Mouse (Mus musculus) CH12.LX (cell line): Measurements from ENCODE around the gene Sorcs3. TPM values are rescaled to one million over a fixed set of nuclear protein-coding genes. Genes with fewer than 3 reads are reported as not detected.

ENCODE experiments used
- DNase-seq: peaks from one replicate; pipeline ENCODE4 v3.0.0-alpha.2; 2013; ENCODE audit errors: extremely low read depth
- H3K27ac ChIP-seq: 2 replicates; pipeline ENCODE4 v1.5.1; 2012; ENCODE audit warnings: low read depth, mild to moderate bottlenecking, control low read depth, moderate library complexity; ENCODE audit not compliant: insufficient read depth
- H3K27me3 ChIP-seq: replicated peaks from 2 replicates; pipeline ENCODE3; 2012; ENCODE audit warnings: inconsistent platforms
- H3K36me3 ChIP-seq, 2 experiments: replicated peaks in 1 of 2; 2 replicates each; pipeline versions ENCODE3 to v1.6.1; 2012; ENCODE audit warnings: inconsistent platforms in 1 of 2, low read length in 1 of 2, mild to moderate bottlenecking in 1 of 2, mixed read lengths in 1 of 2, moderate library complexity in 1 of 2; ENCODE audit not compliant: control insufficient read depth in 1 of 2, insufficient read depth in 1 of 2
- H3K4me1 ChIP-seq, 2 experiments: 2 replicates each; pipeline ENCODE4 v1.6.1; 2012; ENCODE audit warnings: inconsistent platforms in 1 of 2, moderate library complexity in 1 of 2; ENCODE audit not compliant: insufficient read depth in 2 of 2, control insufficient read depth in 1 of 2
- H3K4me2 ChIP-seq: 2 replicates; pipeline ENCODE4 v1.6.1; 2012; ENCODE audit warnings: low read depth, mild to moderate bottlenecking, control low read depth; ENCODE audit not compliant: poor library complexity, insufficient read depth, severe bottlenecking
- H3K4me3 ChIP-seq, 3 experiments: fragments of 150-350 bp in 1 of 3; sonication (generic) in 1 of 3; replicated peaks in 1 of 3; 2 replicates each; pipeline versions ENCODE3 to v1.5.1; 2011 to 2012; ENCODE audit warnings: low read depth in 2 of 3, low read length in 2 of 3, mild to moderate bottlenecking in 2 of 3, moderate library complexity in 2 of 3, control low read depth in 1 of 3, improper control_type of control experiment in 1 of 3, inconsistent platforms in 1 of 3, mixed read lengths in 1 of 3; ENCODE audit not compliant: poor library complexity in 1 of 3
- H3K79me2 ChIP-seq: replicated peaks from 2 replicates; pipeline ENCODE4 v1.6.1; 2012; ENCODE audit warnings: mild to moderate bottlenecking, moderate library complexity; ENCODE audit not compliant: control insufficient read depth, poor library complexity, insufficient read depth, severe bottlenecking; ENCODE audit errors: extremely low read depth
- H3K9ac ChIP-seq: 2 replicates; pipeline ENCODE4 v1.6.1; 2012; ENCODE audit warnings: low read depth, mild to moderate bottlenecking, control low read depth, moderate library complexity; ENCODE audit not compliant: insufficient read depth
- H3K9me3 ChIP-seq: replicated peaks from 2 replicates; pipeline ENCODE3; 2012; ENCODE audit warnings: low read length, inconsistent platforms, mixed read lengths
- E2F4 ChIP-seq: IDR thresholded peaks from 2 replicates; pipeline ENCODE4 v1.6.1; 2011; ENCODE audit warnings: low read depth, low read length, improper control_type of control experiment; ENCODE audit not compliant: insufficient replicate concordance
- EP300 ChIP-seq: IDR thresholded peaks from 2 replicates; pipeline ENCODE4 v1.6.1; 2011; ENCODE audit warnings: low read length, improper control_type of control experiment
- ETS1 ChIP-seq: conservative IDR thresholded peaks from 2 replicates; pipeline ENCODE4 v1.6.1; 2012; ENCODE audit warnings: low read depth, mild to moderate bottlenecking, inconsistent platforms, low read length, improper control_type of control experiment, moderate library complexity
- GABPA ChIP-seq: IDR thresholded peaks from 2 replicates; pipeline ENCODE4 v1.6.1; 2012; ENCODE audit warnings: low read depth, low read length, improper control_type of control experiment, inconsistent platforms; ENCODE audit not compliant: insufficient replicate concordance
- HCFC1 ChIP-seq: IDR thresholded peaks from 2 replicates; pipeline ENCODE4 v1.6.1; 2012; ENCODE audit warnings: low read depth, mild to moderate bottlenecking, inconsistent platforms, low read length, improper control_type of control experiment
- MAX ChIP-seq: IDR thresholded peaks from 2 replicates; pipeline ENCODE4 v1.6.1; 2011; ENCODE audit warnings: low read length, improper control_type of control experiment
- MEF2A ChIP-seq: IDR thresholded peaks from 2 replicates; pipeline ENCODE4 v1.6.1; 2014; ENCODE audit warnings: low read depth, mild to moderate bottlenecking, inconsistent platforms, low read length, improper control_type of control experiment, borderline replicate concordance
- MXI1 ChIP-seq: IDR thresholded peaks from 2 replicates; pipeline ENCODE4 v1.6.1; 2011; ENCODE audit warnings: mild to moderate bottlenecking, low read depth, low read length, improper control_type of control experiment
- MYC ChIP-seq: IDR thresholded peaks from 2 replicates; pipeline ENCODE4 v1.6.1; 2011; ENCODE audit warnings: low read depth, mild to moderate bottlenecking, improper control_type of control experiment, low read length
- NRF1 ChIP-seq: IDR thresholded peaks from 2 replicates; pipeline ENCODE4 v1.6.1; 2014; ENCODE audit warnings: low read depth, mild to moderate bottlenecking, inconsistent platforms, low read length, improper control_type of control experiment, moderate library complexity
- PAX5 ChIP-seq: IDR thresholded peaks from 2 replicates; pipeline ENCODE4 v1.6.1; 2012; ENCODE audit warnings: low read length, inconsistent platforms, mixed read lengths
- POLR2A ChIP-seq: IDR thresholded peaks from 2 replicates; pipeline ENCODE4 v1.6.1; 2011; ENCODE audit warnings: low read depth, mild to moderate bottlenecking, improper control_type of control experiment, low read length
- RCOR1 ChIP-seq: conservative IDR thresholded peaks from 2 replicates; pipeline ENCODE4 v1.6.1; 2012; ENCODE audit warnings: low read depth, mild to moderate bottlenecking, inconsistent platforms, low read length, improper control_type of control experiment
- SIN3A ChIP-seq: IDR thresholded peaks from 2 replicates; pipeline ENCODE4 v1.6.1; 2012; ENCODE audit warnings: low read length, improper control_type of control experiment, inconsistent platforms
- SMC3 ChIP-seq: IDR thresholded peaks from 2 replicates; pipeline ENCODE4 v1.6.1; 2011; ENCODE audit warnings: low read depth, low read length, improper control_type of control experiment
- TBP ChIP-seq: conservative IDR thresholded peaks from 2 replicates; pipeline ENCODE4 v1.6.1; 2011; ENCODE audit warnings: low read depth, low read length, improper control_type of control experiment
- UBTF ChIP-seq: IDR thresholded peaks from 2 replicates; pipeline ENCODE4 v1.6.1; 2012; ENCODE audit warnings: low read depth, mild to moderate bottlenecking, inconsistent platforms, low read length, improper control_type of control experiment, moderate library complexity
- ZMIZ1 ChIP-seq: IDR thresholded peaks from 2 replicates; pipeline ENCODE4 v1.6.1; 2012; ENCODE audit warnings: low read depth, mild to moderate bottlenecking, inconsistent platforms, low read length, improper control_type of control experiment
- dilution Hi-C: fragments of 300-500 bp; cut with MboI; formaldehyde crosslinking; loops from 2 replicates; pipeline ENCODE4 v1.14.3; 2020; ENCODE audit warnings: low sequenced_read_pairs; ENCODE audit not compliant: extremely low pct_unique_long_range_greater_than_20kb, extremely low pct_ligation_motif_present
- in situ Hi-C: fragments of 300-500 bp; cut with MboI; formaldehyde crosslinking; loops from 3 replicates; pipeline ENCODE4 v1.14.3; 2019; ENCODE audit warnings: low sequenced_read_pairs, low pct_ligation_motif_present, low pct_unique_long_range_greater_than_20kb, mixed read lengths
- polyA plus RNA-seq: library from polyadenylated mRNA; unstranded; fragments of >175 nt; gene quantifications from 2 replicates; pipeline ENCODE4 v1.2.1, GENCODE M21; 2012; ENCODE audit warnings: low read depth; ENCODE audit not compliant: insufficient read length
- total RNA-seq, 2 experiments: library from RNA; depleted of rRNA; stranded (reverse); fragments of 300-350 nt in 1 of 2; fragments of >200 nt in 1 of 2; gene quantifications; 2 replicates each; pipeline ENCODE4 v1.2.3; 2012 to 2014

The Sorcs3 gene
- total and polyA plus RNA-seq, 3 experiments, result not detected

DNA sequence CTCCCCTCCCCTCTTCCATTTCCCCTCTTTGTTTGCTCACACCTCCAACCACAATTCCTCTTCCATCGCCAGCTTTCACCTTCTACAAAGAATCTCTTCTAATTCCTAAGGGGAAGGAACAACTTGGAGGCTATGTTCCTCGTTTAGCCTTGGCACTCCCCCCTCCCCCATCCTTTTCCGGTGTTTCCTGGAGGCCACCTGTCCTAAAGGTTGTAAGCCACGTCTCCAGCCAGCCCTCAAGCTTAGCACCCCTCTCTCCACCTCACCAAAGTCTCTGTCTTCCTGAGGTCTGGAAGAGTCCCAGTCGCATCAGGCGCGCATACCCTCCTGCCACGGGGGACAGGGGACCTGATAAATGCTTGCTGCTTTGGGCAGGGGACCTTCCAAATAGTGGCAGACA is 1.3 kb upstream of the Sorcs3 start:
- Histone ChIP-seq H3K36me3 (no peaks in the 10 kb centered on the region), H3K9me3 (peaks cover 83% of the 10 kb centered on the region), H3K4me1 (no peaks in the 10 kb centered on the region), H3K27ac (no peak overlapping the region), H3K4me2 (no peak overlapping the region), H3K79me2 (no peaks in the 10 kb centered on the region), H3K9ac (no peak overlapping the region), H3K27me3 (no peaks in the 10 kb centered on the region), H3K4me3 (no peak overlapping the region)
- no peak for TF ChIP-seq MYC
- TF ChIP-seq MEF2A, result no peak
- no peak for TF ChIP-seq ETS1
- no peak for TF ChIP-seq MAX
- dilution Hi-C loops, result no loop called here
- DNase-seq, result no peak
- in situ Hi-C loops, result no loop called here

DNA sequence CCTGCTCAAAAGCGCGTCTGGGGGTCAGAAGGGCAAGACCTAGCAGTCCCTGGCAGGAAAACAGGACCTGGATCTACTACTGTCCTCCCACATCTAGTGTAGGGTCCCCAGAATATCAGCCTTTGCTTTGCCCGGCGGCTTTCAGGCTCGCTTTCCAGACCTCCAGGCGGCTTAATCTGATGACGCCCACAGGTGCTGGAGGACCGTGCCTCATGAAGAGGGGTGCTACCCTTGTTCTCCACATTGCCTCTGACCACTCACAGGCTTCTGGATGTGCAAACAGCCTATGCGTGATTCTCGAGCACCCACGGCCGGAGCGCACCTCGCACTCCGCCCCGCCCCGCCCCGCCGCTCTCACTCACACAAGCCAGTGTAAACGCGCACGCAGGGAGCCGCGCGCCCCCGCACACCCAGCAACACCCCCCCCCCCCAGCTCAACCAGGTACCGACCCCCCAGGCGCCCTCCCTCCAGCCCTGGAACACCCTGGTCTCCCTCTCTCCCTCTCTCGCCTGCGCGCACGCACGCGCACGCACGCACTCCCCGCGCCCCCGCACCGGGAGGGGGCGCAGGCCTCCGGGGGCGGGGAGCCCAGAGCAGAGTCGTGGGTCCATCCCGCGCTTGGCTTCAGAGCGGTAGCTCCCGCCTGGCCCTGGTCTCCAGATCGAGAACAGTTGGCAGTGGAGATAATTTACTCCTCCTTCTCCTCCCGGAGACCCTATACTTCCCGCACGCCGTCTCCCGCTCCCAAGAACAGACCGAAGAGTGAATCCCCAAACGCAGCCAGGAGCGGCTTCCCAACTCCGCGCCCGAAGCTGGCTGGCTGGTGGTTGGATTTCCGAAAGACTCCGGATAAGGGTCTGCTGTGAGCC is 698 bp upstream of the Sorcs3 start:
- no peak for TF ChIP-seq MXI1
- no peak for TF ChIP-seq MEF2A
- no peak for TF ChIP-seq UBTF
- no peaks in the 10 kb centered on the region for H3K27me3 ChIP-seq
- no peaks in the 10 kb centered on the region for H3K4me1 ChIP-seq
- no peak overlapping the region for H3K4me2 ChIP-seq
- in situ Hi-C loops, result no loop called here
- H3K36me3 ChIP-seq, result no peaks in the 10 kb centered on the region
- H3K79me2 ChIP-seq, result no peaks in the 10 kb centered on the region
- dilution Hi-C loops, result no loop called here
- peaks cover 85% of the 10 kb centered on the region for H3K9me3 ChIP-seq
- H3K27ac ChIP-seq, result no peak overlapping the region
- DNase-seq, result no peak
- H3K4me3 ChIP-seq, result no peak overlapping the region
- no peak overlapping the region for H3K9ac ChIP-seq

DNA sequence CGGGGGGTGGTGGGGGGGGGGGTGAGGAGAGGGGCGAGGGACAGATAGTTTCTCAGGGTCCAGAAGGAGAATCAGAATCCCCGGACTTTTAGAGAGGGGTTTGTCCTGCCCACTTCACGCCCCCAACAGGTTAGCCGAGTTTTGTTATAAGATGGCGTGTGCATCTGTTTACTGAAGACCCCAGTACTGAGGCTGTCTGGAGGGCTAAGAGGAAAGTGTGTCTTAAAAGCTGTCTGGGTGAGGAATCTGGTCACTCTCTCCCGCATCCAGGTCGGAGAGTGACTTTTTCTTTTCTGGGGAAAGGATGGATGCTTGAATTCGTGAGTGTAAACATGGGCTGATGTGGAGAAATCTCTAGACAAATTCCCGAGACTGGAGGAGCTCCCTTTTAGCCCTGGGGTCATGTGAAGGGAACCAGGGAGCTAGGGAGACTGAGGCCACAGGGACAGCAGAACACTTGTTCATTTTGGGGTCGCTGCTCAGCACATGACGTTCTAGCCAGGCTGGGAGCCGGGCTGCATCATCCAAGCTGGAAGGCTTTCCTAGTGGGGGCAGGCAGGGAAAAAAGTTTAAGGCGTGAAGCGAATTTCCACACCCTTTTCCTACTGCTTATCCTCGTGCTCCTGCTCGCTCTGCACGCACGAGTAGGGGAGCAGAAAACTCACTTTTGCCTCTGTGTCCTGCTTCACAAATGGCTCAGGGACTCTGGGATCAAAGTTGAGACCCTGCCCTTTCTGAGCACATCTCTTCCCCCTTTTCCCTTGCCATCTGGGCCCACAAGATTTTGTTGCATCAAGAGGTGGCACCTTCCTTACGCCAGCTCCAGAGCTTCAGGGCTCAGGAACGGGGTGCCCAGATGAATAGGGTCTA is 1.3 kb downstream of the Sorcs3 start:
- in situ Hi-C loops, result no loop called here
- Histone ChIP-seq H3K79me2 (no peaks in the 10 kb centered on the region), H3K4me2 (no peak overlapping the region)

More for the DNA sequence above, 1.3 kb downstream of the Sorcs3 start:
- no peak overlapping the region for H3K9ac ChIP-seq
- no peaks in the 10 kb centered on the region for H3K27me3 ChIP-seq
- TF ChIP-seq MAX, result no peak
- no peak for TF ChIP-seq TBP
- no peak for TF ChIP-seq UBTF
- TF ChIP-seq RCOR1, result no peak
- TF ChIP-seq E2F4, result no peak
- no peak for TF ChIP-seq NRF1
- no peak for TF ChIP-seq MXI1
- TF ChIP-seq PAX5, result no peak
- no peak for TF ChIP-seq POLR2A
- TF ChIP-seq EP300, result no peak
- no peak for TF ChIP-seq ZMIZ1
- no peak for TF ChIP-seq GABPA
- TF ChIP-seq SMC3, result no peak
- no peak for TF ChIP-seq SIN3A
- no peak for TF ChIP-seq MEF2A
- no peak for TF ChIP-seq HCFC1
- TF ChIP-seq, all 38 proteins: peak for 0
- no peaks in the 10 kb centered on the region for H3K36me3 ChIP-seq
- H3K4me1 ChIP-seq, result no peaks in the 10 kb centered on the region
- dilution Hi-C loops, result no loop called here
- no peak overlapping the region for H3K27ac ChIP-seq
- no peak for DNase-seq
- no peak overlapping the region for H3K4me3 ChIP-seq
- peaks cover 88% of the 10 kb centered on the region for H3K9me3 ChIP-seq
